Mouse (Mus musculus) MEL (cell line): ENCODE measurements at regions not wholly inside any gene's neighbourhood (a gene's known extent, or its start where the extent isn't known, plus 50 kb on each side); places are given as distances from the start of the nearest gene placed in this dataset.

Experiments used
- DNase-seq: peaks from one replicate; pipeline ENCODE4 v3.0.0; 2011; ENCODE audit warnings: low read depth, low spot score
- H3K27ac ChIP-seq: 2 replicates; pipeline ENCODE4 v1.5.1; 2012; ENCODE audit warnings: low read depth, mild to moderate bottlenecking, control low read depth, low read length, moderate library complexity; ENCODE audit not compliant: control insufficient read depth
- H3K27me3 ChIP-seq, 2 experiments: fragments of 150-350 bp in 1 of 2; sonication (generic) in 1 of 2; 2 replicates each; pipeline ENCODE4 v1.6.1; 2012; ENCODE audit warnings: low read length in 2 of 2, mild to moderate bottlenecking in 2 of 2, improper control_type of control experiment in 1 of 2, moderate library complexity in 1 of 2; ENCODE audit not compliant: insufficient read depth in 2 of 2, control insufficient read depth in 1 of 2
- H3K36me3 ChIP-seq, 2 experiments: 2 replicates each; pipeline ENCODE4 v1.6.1; 2012 to 2014; ENCODE audit warnings: low read length in 2 of 2, improper control_type of control experiment in 1 of 2, inconsistent platforms in 1 of 2, mild to moderate bottlenecking in 1 of 2; ENCODE audit not compliant: insufficient read depth in 2 of 2, control insufficient read depth in 1 of 2
- H3K4me1 ChIP-seq, 2 experiments: fragments of 150-350 bp in 1 of 2; sonication (generic) in 1 of 2; 2 replicates each; pipeline ENCODE4 v1.6.1; 2012; ENCODE audit warnings: low read length in 2 of 2, improper control_type of control experiment in 1 of 2, mild to moderate bottlenecking in 1 of 2; ENCODE audit not compliant: insufficient read depth in 2 of 2, control insufficient read depth in 1 of 2
- H3K4me3 ChIP-seq, 2 experiments: fragments of 150-350 bp in 1 of 2; sonication (generic) in 1 of 2; 2 replicates each; pipeline ENCODE4 v1.5.1; 2012; ENCODE audit warnings: low read depth in 2 of 2, low read length in 2 of 2, mild to moderate bottlenecking in 2 of 2, moderate library complexity in 2 of 2, control low read depth in 1 of 2, improper control_type of control experiment in 1 of 2; ENCODE audit not compliant: control insufficient read depth in 1 of 2, insufficient read depth in 1 of 2
- H3K79me2 ChIP-seq: 2 replicates; pipeline ENCODE4 v1.6.1; 2012; ENCODE audit warnings: mild to moderate bottlenecking, low read length, moderate library complexity; ENCODE audit not compliant: control insufficient read depth, poor library complexity, insufficient read depth
- H3K9ac ChIP-seq: 2 replicates; pipeline ENCODE4 v1.6.1; 2012; ENCODE audit warnings: low read depth, mild to moderate bottlenecking, control low read depth, low read length, moderate library complexity; ENCODE audit not compliant: control insufficient read depth, poor library complexity, severe bottlenecking
- H3K9me3 ChIP-seq: fragments of 150-350 bp; sonication (generic); replicated peaks from 2 replicates; pipeline ENCODE4 v1.6.1; 2012; ENCODE audit warnings: mild to moderate bottlenecking, low read length, improper control_type of control experiment, moderate library complexity; ENCODE audit not compliant: insufficient read depth
- CHD1 ChIP-seq: IDR thresholded peaks from 2 replicates; pipeline ENCODE4 v1.6.1; 2012; ENCODE audit warnings: low read depth, mild to moderate bottlenecking, inconsistent platforms, low read length, improper control_type of control experiment
- E2F4 ChIP-seq: IDR thresholded peaks from 2 replicates; pipeline ENCODE4 v1.6.1; 2011; ENCODE audit warnings: low read depth, low read length, improper control_type of control experiment, borderline replicate concordance
- ELF1 ChIP-seq: IDR thresholded peaks from 2 replicates; pipeline ENCODE4 v1.6.1; 2014; ENCODE audit warnings: low read depth, mild to moderate bottlenecking, inconsistent platforms, low read length, improper control_type of control experiment, moderate library complexity
- ETS1 ChIP-seq: IDR thresholded peaks from 2 replicates; pipeline ENCODE4 v1.6.1; 2012; ENCODE audit warnings: low read depth, mild to moderate bottlenecking, inconsistent platforms, low read length, improper control_type of control experiment, moderate library complexity
- GABPA ChIP-seq: IDR thresholded peaks from 2 replicates; pipeline ENCODE4 v1.6.1; 2012; ENCODE audit warnings: low read depth, mild to moderate bottlenecking, inconsistent platforms, low read length, improper control_type of control experiment, moderate library complexity
- HCFC1 ChIP-seq: IDR thresholded peaks from 2 replicates; pipeline ENCODE4 v1.6.1; 2012; ENCODE audit warnings: low read depth, mild to moderate bottlenecking, inconsistent platforms, low read length, improper control_type of control experiment, moderate library complexity
- JUND ChIP-seq: IDR thresholded peaks from 2 replicates; pipeline ENCODE4 v1.6.1; 2011; ENCODE audit warnings: low read depth, mild to moderate bottlenecking, improper control_type of control experiment, low read length
- KAT2A ChIP-seq: conservative IDR thresholded peaks from 2 replicates; pipeline ENCODE4 v1.6.1; 2012; ENCODE audit warnings: low read depth, low read length, improper control_type of control experiment, inconsistent platforms
- MAX ChIP-seq: IDR thresholded peaks from 2 replicates; pipeline ENCODE4 v1.6.1; 2011; ENCODE audit warnings: low read length, improper control_type of control experiment
- NELFE ChIP-seq: IDR thresholded peaks from 2 replicates; pipeline ENCODE4 v1.6.1; 2011; ENCODE audit warnings: low read depth, low read length, improper control_type of control experiment
- NRF1 ChIP-seq: IDR thresholded peaks from 2 replicates; pipeline ENCODE4 v1.6.1; 2014; ENCODE audit warnings: low read depth, mild to moderate bottlenecking, inconsistent platforms, low read length, improper control_type of control experiment, moderate library complexity; ENCODE audit not compliant: poor library complexity, insufficient read depth, severe bottlenecking
- POLR2A ChIP-seq, 2 experiments: IDR thresholded peaks; 2 replicates each; pipeline ENCODE4 v1.6.1; 2011 to 2012; ENCODE audit warnings: low read length in 2 of 2, mild to moderate bottlenecking in 2 of 2, control low read depth in 1 of 2, improper control_type of control experiment in 1 of 2, low read depth in 1 of 2, moderate library complexity in 1 of 2; ENCODE audit not compliant: control insufficient read depth in 1 of 2, insufficient read depth in 1 of 2, poor library complexity in 1 of 2
- POLR2AphosphoS2 ChIP-seq: IDR thresholded peaks from 2 replicates; pipeline ENCODE4 v1.6.1; 2011; ENCODE audit warnings: low read length, improper control_type of control experiment
- POLR2AphosphoS5 ChIP-seq: IDR thresholded peaks from 2 replicates; pipeline ENCODE4 v1.6.1; 2012; ENCODE audit warnings: low read depth, borderline replicate concordance, mild to moderate bottlenecking, inconsistent platforms, low read length, moderate library complexity, mixed read lengths
- RAD21 ChIP-seq: IDR thresholded peaks from 2 replicates; pipeline ENCODE4 v1.6.1; 2011; ENCODE audit warnings: mild to moderate bottlenecking, low read depth, low read length, improper control_type of control experiment
- RCOR1 ChIP-seq: IDR thresholded peaks from 2 replicates; pipeline ENCODE4 v1.6.1; 2012; ENCODE audit warnings: low read depth, mild to moderate bottlenecking, inconsistent platforms, low read length, improper control_type of control experiment
- SIN3A ChIP-seq: IDR thresholded peaks from 2 replicates; pipeline ENCODE4 v1.6.1; 2012; ENCODE audit warnings: low read length, improper control_type of control experiment, inconsistent platforms
- SMC3 ChIP-seq: IDR thresholded peaks from 2 replicates; pipeline ENCODE4 v1.6.1; 2011; ENCODE audit warnings: low read depth, low read length, improper control_type of control experiment
- TBP ChIP-seq: IDR thresholded peaks from 2 replicates; pipeline ENCODE4 v1.8.0; 2011; ENCODE audit warnings: low read depth, low read length, improper control_type of control experiment
- USF1 ChIP-seq: IDR thresholded peaks from 2 replicates; pipeline ENCODE4 v1.6.1; 2014; ENCODE audit warnings: low read depth, mild to moderate bottlenecking, inconsistent platforms, low read length, improper control_type of control experiment, moderate library complexity
- USF2 ChIP-seq, 2 experiments: IDR thresholded peaks; 2 replicates each; pipeline ENCODE4 v1.6.1; 2011 to 2012; ENCODE audit warnings: improper control_type of control experiment in 2 of 2, low read length in 2 of 2, borderline replicate concordance in 1 of 2, inconsistent platforms in 1 of 2, low read depth in 1 of 2, mild to moderate bottlenecking in 1 of 2; ENCODE audit not compliant: insufficient read depth in 1 of 2
- ZC3H11A ChIP-seq: IDR thresholded peaks from 2 replicates; pipeline ENCODE4 v1.6.1; 2012; ENCODE audit warnings: low read depth, mild to moderate bottlenecking, inconsistent platforms, low read length, improper control_type of control experiment
- ZKSCAN1 ChIP-seq: IDR thresholded peaks from 2 replicates; pipeline ENCODE4 v1.6.1; 2012; ENCODE audit warnings: low read depth, mild to moderate bottlenecking, inconsistent platforms, low read length, improper control_type of control experiment, moderate library complexity
- ZMIZ1 ChIP-seq: IDR thresholded peaks from 2 replicates; pipeline ENCODE4 v1.6.1; 2012; ENCODE audit warnings: low read depth, mild to moderate bottlenecking, inconsistent platforms, low read length, improper control_type of control experiment, moderate library complexity
- ZNF384 ChIP-seq: IDR thresholded peaks from 2 replicates; pipeline ENCODE4 v1.6.1; 2012; ENCODE audit warnings: low read depth, mild to moderate bottlenecking, inconsistent platforms, low read length, improper control_type of control experiment

DNA sequence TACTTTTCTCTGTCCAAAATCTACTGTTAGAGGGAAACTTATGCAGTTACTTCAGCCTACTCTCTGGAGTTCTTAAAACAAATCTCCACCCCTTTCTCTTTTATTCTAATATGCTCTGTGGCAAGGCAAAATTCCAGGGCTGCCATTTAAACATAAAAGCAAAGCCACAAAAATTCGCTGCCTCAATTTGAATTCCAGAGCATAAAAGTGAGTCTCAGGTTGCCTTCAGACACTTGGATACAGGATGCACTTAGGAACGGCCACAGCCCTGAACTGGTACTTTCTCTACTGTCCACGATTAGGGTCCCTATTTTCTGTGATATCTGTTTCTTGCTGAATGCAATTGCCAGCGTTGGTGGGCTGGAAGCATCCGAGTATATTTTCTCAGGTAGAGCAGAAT is 330.9 kb upstream of the Btbd3 start:
- DNase-seq: no peak
- Histone ChIP-seq H3K4me3 (no peak overlapping the region), H3K9me3 (no peaks in the 10 kb centered on the region), H3K36me3 (no peaks in the 10 kb centered on the region), H3K27ac (no peak overlapping the region), H3K79me2 (no peaks in the 10 kb centered on the region), H3K9ac (no peak overlapping the region), H3K4me1 (no peaks in the 10 kb centered on the region), H3K27me3 (no peaks in the 10 kb centered on the region)
- TF ChIP-seq E2F4: no peak
- no peak for TF ChIP-seq POLR2AphosphoS2
- no peak for TF ChIP-seq ZKSCAN1
- TF ChIP-seq RAD21: no peak
- TF ChIP-seq ETS1: no peak
- TF ChIP-seq KAT2A: no peak
- no peak for TF ChIP-seq USF1
- TF ChIP-seq POLR2A (IDR thresholded peaks at IDR 0.05; ENCODE audit: control insufficient read depth in 1 of 2, insufficient read depth in 1 of 2, low read depth in 1 of 2, low read length in 2 of 2, poor library complexity in 1 of 2): no peak
- no peak for TF ChIP-seq NELFE
- TF ChIP-seq SIN3A: no peak
- TF ChIP-seq MAX: no peak
- TF ChIP-seq CHD1: no peak

GRCm38 (mm10) chr2:137924576-137924975 is 331.8 kb upstream of the Btbd3 start:
- H3K9ac ChIP-seq: no peak overlapping the region
- no peaks in the 10 kb centered on the region for H3K36me3 ChIP-seq
- H3K79me2 ChIP-seq: no peaks in the 10 kb centered on the region
- no peaks in the 10 kb centered on the region for H3K4me1 ChIP-seq
- H3K9me3 ChIP-seq: no peaks in the 10 kb centered on the region
- TF ChIP-seq ELF1 (no peak), JUND (no peak), POLR2AphosphoS5 (no peak), SMC3 (no peak), TBP (no peak), NRF1 (no peak), SIN3A (no peak), ZMIZ1 (no peak), ETS1 (no peak), GABPA (no peak), USF2 (IDR thresholded peaks at IDR 0.05; ENCODE audit: borderline replicate concordance in 1 of 2, insufficient read depth in 1 of 2, low read depth in 1 of 2, low read length in 2 of 2) (no peak), ZNF384 (no peak), HCFC1 (no peak), RCOR1 (no peak), MAX (no peak), POLR2AphosphoS2 (no peak), ZC3H11A (no peak)
- TF ChIP-seq, all 39 proteins: peak for 0
- Histone ChIP-seq H3K4me3 (no peak overlapping the region), H3K27me3 (no peaks in the 10 kb centered on the region), H3K27ac (no peak overlapping the region)
- DNase-seq: no peak
